In the genomic region with DNA sequence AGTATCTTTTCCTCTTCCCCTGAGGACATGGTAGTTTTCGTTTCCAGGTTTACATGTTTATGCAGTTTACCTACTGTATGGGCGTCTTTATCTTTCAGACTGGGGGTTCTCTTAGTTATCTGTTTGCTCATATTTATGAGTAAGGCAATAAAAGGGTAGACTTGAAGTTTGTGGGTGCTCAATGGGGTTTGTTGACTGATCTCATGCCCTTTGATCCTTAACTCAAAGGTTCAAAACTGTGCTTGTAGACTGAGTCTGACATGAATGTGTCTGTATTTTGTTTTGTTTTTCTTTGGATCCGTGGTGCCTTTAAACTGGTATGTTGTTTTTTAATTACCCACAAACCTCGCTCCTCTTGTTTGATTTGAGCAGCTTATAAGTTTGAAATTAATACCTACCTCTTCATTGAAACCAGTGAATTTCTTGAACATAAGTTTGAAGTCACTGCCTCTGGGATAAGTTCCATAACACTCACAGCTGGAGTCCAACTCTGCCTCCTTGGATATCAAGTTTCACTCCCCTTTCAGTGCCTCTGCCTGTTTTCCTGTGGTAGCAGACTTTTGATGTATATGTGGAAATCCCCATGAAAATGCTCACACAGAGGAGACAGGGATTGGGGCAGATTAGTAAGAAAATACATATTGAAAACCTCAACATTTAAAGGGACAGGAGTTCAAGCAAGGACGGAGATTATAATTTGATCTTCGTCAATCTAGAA, we compare ENCODE assay signal across 16 mouse cellular contexts.
DNase-seq lines count a peak whose midpoint lies in the region; ATAC-seq and TF ChIP-seq lines count a peak whose summit lies in the region.
"Had no signal": no experiment of that assay in that cellular context is flagged by ENCODE, and none has a peak within 500 bp of the region (broad histone marks: within the 10 kb centered on the region; RNA-seq: fewer than 3 reads in every experiment).

No protein-coding gene starts in this region.

- H3K4me3 ChIP-seq in hindbrain, embryonic 11.5 days (ENCODE audit: low read depth, low read length), result no peak overlapping the region
- no peak overlapping the region for H3K4me3 ChIP-seq in hindbrain, postnatal 0 days (ENCODE audit: low read length)
- H3K4me3 ChIP-seq in midbrain, embryonic 10.5 days, result no peak overlapping the region
- H3K4me3 ChIP-seq in midbrain, embryonic 14.5 days (replicated peaks; ENCODE audit: low read depth, low read length), result no peak overlapping the region
- H3K4me3 ChIP-seq: forebrain, embryonic 12.5 days had no signal

- no peak overlapping the region for H3K27ac ChIP-seq in hindbrain, embryonic 11.5 days (ENCODE audit: low read depth, low read length)
- no peak overlapping the region for H3K27ac ChIP-seq in hindbrain, postnatal 0 days
- H3K27ac ChIP-seq in midbrain, embryonic 10.5 days (replicated peaks), result no peak overlapping the region
- H3K27ac ChIP-seq in midbrain, embryonic 14.5 days (replicated peaks; ENCODE audit: low read depth, low read length), result no peak overlapping the region
- H3K27ac ChIP-seq: forebrain, embryonic 12.5 days; liver, embryonic 14.5 days had no signal

- H3K4me1 ChIP-seq in hindbrain, embryonic 11.5 days (replicated peaks; ENCODE audit: control insufficient read depth, insufficient read depth, low read length), result no peaks in the 10 kb centered on the region
- no peaks in the 10 kb centered on the region for H3K4me1 ChIP-seq in hindbrain, postnatal 0 days (ENCODE audit: insufficient read depth, low read length)
- peaks cover 4% of the 10 kb centered on the region; the same call in 1 of the 2 replicates for H3K4me1 ChIP-seq in midbrain, embryonic 10.5 days
- no peaks in the 10 kb centered on the region for H3K4me1 ChIP-seq in midbrain, embryonic 14.5 days (ENCODE audit: control insufficient read depth, insufficient read depth, low read length)
- H3K4me1 ChIP-seq: forebrain, embryonic 12.5 days had no signal

- DNase-seq in hindbrain, embryonic 11.5 days (ENCODE audit: low spot score), result peak; percentile 18
- DNase-seq in hindbrain, postnatal 0 days (ENCODE audit: low spot score), result no peak
- peak; percentile 14 for DNase-seq in midbrain, embryonic 10.5 days (ENCODE audit: low spot score)
- DNase-seq in midbrain, embryonic 14.5 days, result no peak
- peak; percentile 9 for DNase-seq in fibroblast of lung, adult 2 months (ENCODE audit: low read depth)
- DNase-seq in mesoderm, embryonic 11.5 days (ENCODE audit: low read depth, low spot score), result peak; percentile 75
- DNase-seq in spleen, postnatal 10 days (ENCODE audit: low spot score in 2 of 2), result no peak
- DNase-seq: adrenal gland, postnatal 10 days; cerebellum, postnatal 36 days; heart, postnatal 4 days; thymus, adult 2 months had no signal

- no peaks in the 10 kb centered on the region for H3K9me3 ChIP-seq in hindbrain, embryonic 11.5 days (ENCODE audit: control insufficient read depth, low read length)
- H3K9me3 ChIP-seq in hindbrain, postnatal 0 days (ENCODE audit: low read length), result no peaks in the 10 kb centered on the region
- no peaks in the 10 kb centered on the region for H3K9me3 ChIP-seq in midbrain, embryonic 10.5 days (replicated peaks)
- no peaks in the 10 kb centered on the region for H3K9me3 ChIP-seq in midbrain, embryonic 14.5 days (ENCODE audit: control insufficient read depth, low read length)
- H3K9me3 ChIP-seq: forebrain, embryonic 12.5 days had no signal

- no peaks in the 10 kb centered on the region for H3K27me3 ChIP-seq in hindbrain, embryonic 11.5 days (ENCODE audit: control insufficient read depth, insufficient read depth, low read length)
- H3K27me3 ChIP-seq in hindbrain, postnatal 0 days (ENCODE audit: insufficient read depth, low read length), result no peaks in the 10 kb centered on the region
- H3K27me3 ChIP-seq in midbrain, embryonic 10.5 days (ENCODE audit: low read depth, poor library complexity, severe bottlenecking), result no peaks in the 10 kb centered on the region
- no peaks in the 10 kb centered on the region for H3K27me3 ChIP-seq in midbrain, embryonic 14.5 days (ENCODE audit: control insufficient read depth, insufficient read depth, low read length)
- H3K27me3 ChIP-seq: forebrain, embryonic 12.5 days had no signal

- H3K4me2 ChIP-seq in hindbrain, embryonic 11.5 days (replicated peaks; ENCODE audit: low read depth, low read length), result no peak overlapping the region
- no peak overlapping the region for H3K4me2 ChIP-seq in hindbrain, postnatal 0 days (ENCODE audit: low read depth, low read length)
- no peak overlapping the region for H3K4me2 ChIP-seq in midbrain, embryonic 14.5 days (ENCODE audit: low read length)
- H3K4me2 ChIP-seq: forebrain, embryonic 12.5 days; heart, embryonic 11.5 days; midbrain, embryonic 11.5 days had no signal

- 66% methylated on average over 6 of the region's 6 CpGs for WGBS in hindbrain, embryonic 11.5 days
- 76% methylated on average over 6 of the region's 6 CpGs for WGBS in hindbrain, postnatal 0 days
- 69% methylated on average over 6 of the region's 6 CpGs for WGBS in midbrain, embryonic 10.5 days
- WGBS in midbrain, embryonic 14.5 days, result 76% methylated on average over 6 of the region's 6 CpGs

- no peak overlapping the region for H3K9ac ChIP-seq in hindbrain, embryonic 11.5 days (ENCODE audit: low read depth, low read length)
- no peak overlapping the region for H3K9ac ChIP-seq in hindbrain, postnatal 0 days (replicated peaks; ENCODE audit: low read length)
- H3K9ac ChIP-seq in midbrain, embryonic 14.5 days (replicated peaks; ENCODE audit: low read length), result no peak overlapping the region
- H3K9ac ChIP-seq: forebrain, embryonic 12.5 days; liver, embryonic 14.5 days had no signal

- no peak for TF ChIP-seq CTCF in hindbrain, postnatal 0 days (IDR thresholded peaks at IDR 0.05; ENCODE audit: low read depth)

- no peak for ATAC-seq in hindbrain, embryonic 11.5 days (ENCODE audit: low FRiP score)
- ATAC-seq in hindbrain, postnatal 0 days, result no peak
- no peak for ATAC-seq in midbrain, embryonic 14.5 days (ENCODE audit: low FRiP score, low TSS enrichment)
- ATAC-seq in granulocyte monocyte progenitor cell, adult 5-6 weeks (replicated peaks; ENCODE audit: poor library complexity, severe bottlenecking), result no peak

- H3K36me3 ChIP-seq in hindbrain, embryonic 11.5 days (ENCODE audit: control insufficient read depth, insufficient read depth, low read length), result no peaks in the 10 kb centered on the region
- no peaks in the 10 kb centered on the region for H3K36me3 ChIP-seq in hindbrain, postnatal 0 days (ENCODE audit: insufficient read depth, low read length)
- H3K36me3 ChIP-seq in midbrain, embryonic 10.5 days, result no peaks in the 10 kb centered on the region
- H3K36me3 ChIP-seq in midbrain, embryonic 14.5 days (ENCODE audit: control insufficient read depth, insufficient read depth, low read length), result no peaks in the 10 kb centered on the region
- H3K36me3 ChIP-seq: forebrain, embryonic 12.5 days had no signal

Comparison
In these comparisons a context has a peak if more than half of its experiments do, and no peak if none do; other contexts are left out.
1. DNase-seq: peak in hindbrain, embryonic 11.5 days (single experiment), midbrain, embryonic 10.5 days (single experiment), fibroblast of lung, adult 2 months (single experiment) and mesoderm, embryonic 11.5 days (single experiment); none in hindbrain, postnatal 0 days (single experiment), midbrain, embryonic 14.5 days (single experiment) and spleen, postnatal 10 days (0 of 2).